11 mouse cellular contexts compared by ENCODE assay signal in genomic region chr13:20174655-20175280, GRCm38 (mm10).
DNase-seq lines count a peak whose midpoint lies in the region; ATAC-seq lines count a peak whose summit lies in the region.
"Had no signal": no experiment of that assay in that cellular context is flagged by ENCODE, and none has a peak within 500 bp of the region (broad histone marks: within the 10 kb centered on the region; RNA-seq: fewer than 3 reads in every experiment).

No protein-coding gene starts in this region.

- H3K4me3 ChIP-seq in heart, embryonic 10.5 days: no peak overlapping the region
- no peak overlapping the region for H3K4me3 ChIP-seq in liver, embryonic 11.5 days (ENCODE audit: low read depth, low read length)
- H3K4me3 ChIP-seq in heart, embryonic 16.5 days (ENCODE audit: low read length): no peak overlapping the region
- H3K4me3 ChIP-seq in neural tube, embryonic 15.5 days (replicated peaks): no peak overlapping the region
- H3K4me3 ChIP-seq: neural tube, embryonic 12.5 days had no signal

- no peak overlapping the region for H3K9ac ChIP-seq in liver, embryonic 11.5 days (ENCODE audit: low read depth, low read length)
- no peak overlapping the region for H3K9ac ChIP-seq in heart, embryonic 16.5 days (ENCODE audit: low read length)
- H3K9ac ChIP-seq in neural tube, embryonic 15.5 days (replicated peaks): no peak overlapping the region
- H3K9ac ChIP-seq: neural tube, embryonic 12.5 days had no signal

- H3K27ac ChIP-seq in heart, embryonic 10.5 days: peak overlapping the region; percentile 72
- H3K27ac ChIP-seq in liver, embryonic 11.5 days (ENCODE audit: low read depth, low read length): peak overlapping the region; percentile 75; the same call in 1 of the 2 replicates
- peak overlapping the region; percentile 82 for H3K27ac ChIP-seq in heart, embryonic 16.5 days (ENCODE audit: low read length)
- H3K27ac ChIP-seq in neural tube, embryonic 15.5 days (replicated peaks): peak overlapping the region; percentile 33; the same call in 1 of the 2 replicates
- H3K27ac ChIP-seq: neural tube, embryonic 12.5 days had no signal

- no peak overlapping the region; the same call in 1 of the 2 replicates for H3K4me2 ChIP-seq in liver, embryonic 11.5 days
- no peak overlapping the region for H3K4me2 ChIP-seq in heart, embryonic 16.5 days (ENCODE audit: low read depth, low read length)
- no peak overlapping the region for H3K4me2 ChIP-seq in neural tube, embryonic 15.5 days
- H3K4me2 ChIP-seq: neural tube, embryonic 12.5 days had no signal

- WGBS in heart, embryonic 10.5 days: 67% methylated on average over 3 of the region's 3 CpGs
- 47% methylated on average over 3 of the region's 3 CpGs for WGBS in liver, embryonic 11.5 days
- WGBS in heart, embryonic 16.5 days: 58% methylated on average over 3 of the region's 3 CpGs
- WGBS in neural tube, embryonic 15.5 days: 69% methylated on average over 3 of the region's 3 CpGs

- no peaks in the 10 kb centered on the region for H3K9me3 ChIP-seq in heart, embryonic 10.5 days
- no peaks in the 10 kb centered on the region for H3K9me3 ChIP-seq in liver, embryonic 11.5 days (ENCODE audit: control insufficient read depth, low read length)
- H3K9me3 ChIP-seq in heart, embryonic 16.5 days (replicated peaks; ENCODE audit: control insufficient read depth, low read length): no peaks in the 10 kb centered on the region
- no peaks in the 10 kb centered on the region for H3K9me3 ChIP-seq in neural tube, embryonic 15.5 days (replicated peaks)
- H3K9me3 ChIP-seq: neural tube, embryonic 12.5 days had no signal

- no peak for DNase-seq in heart, embryonic 10.5 days (ENCODE audit: low spot score)
- no peak for DNase-seq in heart, adult 9 months (ENCODE audit: low spot score in 2 of 2)
- DNase-seq in liver, embryonic 11.5 days (ENCODE audit: low spot score): no peak
- DNase-seq in liver: no peak
- DNase-seq in urinary bladder, adult 2 months (ENCODE audit: low spot score): no peak
- no peak for DNase-seq in embryo, embryonic 10 days (ENCODE audit: low spot score)
- DNase-seq: right cerebral cortex, postnatal 14 days had no signal

- no peaks in the 10 kb centered on the region for H3K36me3 ChIP-seq in heart, embryonic 10.5 days
- no peaks in the 10 kb centered on the region for H3K36me3 ChIP-seq in liver, embryonic 11.5 days (ENCODE audit: control insufficient read depth, insufficient read depth, low read length)
- H3K36me3 ChIP-seq in heart, embryonic 16.5 days (ENCODE audit: control insufficient read depth, insufficient read depth): no peaks in the 10 kb centered on the region
- H3K36me3 ChIP-seq in neural tube, embryonic 15.5 days: no peaks in the 10 kb centered on the region
- H3K36me3 ChIP-seq: neural tube, embryonic 12.5 days had no signal

- H3K27me3 ChIP-seq in heart, embryonic 10.5 days (ENCODE audit: insufficient read depth, poor library complexity, severe bottlenecking): no peaks in the 10 kb centered on the region
- no peaks in the 10 kb centered on the region for H3K27me3 ChIP-seq in liver, embryonic 11.5 days (replicated peaks; ENCODE audit: control insufficient read depth, insufficient read depth, low read length)
- H3K27me3 ChIP-seq in heart, embryonic 16.5 days (ENCODE audit: control insufficient read depth, insufficient read depth, low read length): no peaks in the 10 kb centered on the region
- no peaks in the 10 kb centered on the region for H3K27me3 ChIP-seq in neural tube, embryonic 15.5 days (replicated peaks)
- H3K27me3 ChIP-seq: neural tube, embryonic 12.5 days had no signal

- no peak for ATAC-seq in liver, embryonic 11.5 days (replicated peaks; ENCODE audit: low FRiP score)
- peak; percentile 51; the same call in 1 of the 2 replicates for ATAC-seq in heart, embryonic 16.5 days (replicated peaks; ENCODE audit: extremely low read depth, insufficient read depth, low FRiP score)
- no peak for ATAC-seq in neural tube, embryonic 15.5 days (ENCODE audit: low FRiP score)
- ATAC-seq: forebrain, embryonic 14.5 days had no signal

- peaks cover 16% of the 10 kb centered on the region for H3K4me1 ChIP-seq in heart, embryonic 10.5 days
- peaks cover 12% of the 10 kb centered on the region for H3K4me1 ChIP-seq in liver, embryonic 11.5 days (replicated peaks; ENCODE audit: control insufficient read depth, insufficient read depth, low read length)
- peaks cover 12% of the 10 kb centered on the region for H3K4me1 ChIP-seq in heart, embryonic 16.5 days (ENCODE audit: control insufficient read depth, insufficient read depth, low read length)
- 0 out of 2 replicates have a peak, but pooled peaks cover 5% of the 10 kb centered on the region for H3K4me1 ChIP-seq in neural tube, embryonic 15.5 days
- H3K4me1 ChIP-seq: neural tube, embryonic 12.5 days had no signal
